Mouse (Mus musculus): Measurements from ENCODE around the gene Banp.

DNA sequence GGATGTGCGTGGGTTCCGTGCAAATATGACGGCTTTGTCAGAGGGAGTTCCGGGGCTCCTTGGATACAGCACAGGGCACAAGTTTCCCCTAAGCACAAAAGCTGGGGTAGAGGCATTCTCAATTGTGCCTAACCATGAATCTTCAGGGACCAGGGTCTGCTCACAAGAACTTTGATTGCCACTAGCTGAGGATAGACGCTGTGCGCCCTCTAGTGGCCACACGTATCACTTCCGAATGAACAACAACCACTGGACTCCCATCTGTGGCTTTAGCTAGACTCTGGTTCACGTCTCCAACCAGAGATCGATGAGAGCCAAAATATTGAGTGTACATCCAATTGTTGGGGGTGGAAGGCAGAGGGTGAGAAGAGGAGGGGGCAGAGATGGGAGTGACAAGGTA lies 23.9 kb upstream of the Banp start:
- TF ChIP-seq CTCF (IDR thresholded peaks at IDR 0.05; ENCODE audit: extremely low read depth, insufficient read depth, low read length) (peak; percentile 87), POLR2A (IDR thresholded peaks at IDR 0.05; ENCODE audit: extremely low read depth, insufficient read depth, low read length) (no peak)
